27 mouse cellular contexts compared by ENCODE assay signal in the genomic region with DNA sequence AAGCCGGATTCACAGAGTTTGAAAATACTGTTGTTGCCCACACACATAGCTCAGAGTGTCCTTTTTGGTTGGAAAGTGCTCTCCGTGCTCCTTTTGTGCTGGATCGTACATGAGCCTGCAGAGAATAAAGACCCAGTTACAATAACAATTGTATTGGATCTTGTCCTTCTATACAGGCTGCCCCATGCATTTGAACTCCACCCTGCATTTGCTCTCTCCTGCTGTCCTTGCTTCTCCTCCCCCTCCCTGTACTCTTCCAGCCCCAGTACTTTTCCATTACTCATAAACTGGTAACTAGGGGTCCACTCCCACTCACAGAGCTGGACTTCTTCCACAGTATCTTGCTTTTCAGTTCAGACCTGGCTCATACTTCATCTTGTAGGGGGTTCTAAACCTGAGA.
"Had no signal": no experiment of that assay in that cellular context is flagged by ENCODE, and none has a peak within 500 bp of the region (broad histone marks: within the 10 kb centered on the region; RNA-seq: fewer than 3 reads in every experiment).

No protein-coding gene starts in this region.

- H3K9me3 ChIP-seq: heart, embryonic 10.5 days; heart, embryonic 12.5 days; hindbrain, embryonic 10.5 days; hindbrain, embryonic 12.5 days; intestine, embryonic 15.5 days; limb, embryonic 13.5 days; limb, embryonic 15.5 days; liver, embryonic 12.5 days had no signal

- H3K4me3 ChIP-seq: gastrocnemius, adult 2 months; heart, embryonic 10.5 days; heart, embryonic 12.5 days; hindbrain, embryonic 10.5 days; hindbrain, embryonic 12.5 days; intestine, embryonic 15.5 days; limb, embryonic 13.5 days; limb, embryonic 15.5 days; liver, embryonic 12.5 days had no signal

- H3K36me3 ChIP-seq: heart, embryonic 10.5 days; heart, embryonic 12.5 days; hindbrain, embryonic 10.5 days; hindbrain, embryonic 12.5 days; intestine, embryonic 15.5 days; limb, embryonic 13.5 days; limb, embryonic 15.5 days; liver, embryonic 12.5 days had no signal

- H3K9ac ChIP-seq: heart, embryonic 12.5 days; hindbrain, embryonic 12.5 days; hindbrain, embryonic 14.5 days; intestine, embryonic 15.5 days; limb, embryonic 13.5 days; limb, embryonic 15.5 days; liver, embryonic 12.5 days; liver, embryonic 14.5 days had no signal

- H3K4me1 ChIP-seq: heart, embryonic 10.5 days; heart, embryonic 12.5 days; hindbrain, embryonic 10.5 days; hindbrain, embryonic 12.5 days; intestine, embryonic 15.5 days; limb, embryonic 13.5 days; limb, embryonic 15.5 days; liver, embryonic 12.5 days had no signal

- H3K27me3 ChIP-seq: heart, embryonic 12.5 days; hindbrain, embryonic 12.5 days; intestine, embryonic 15.5 days; limb, embryonic 13.5 days; limb, embryonic 15.5 days; liver, embryonic 12.5 days had no signal

- H3K4me2 ChIP-seq: heart, embryonic 12.5 days; hindbrain, embryonic 12.5 days; hindbrain, embryonic 14.5 days; intestine, embryonic 15.5 days; limb, embryonic 13.5 days; limb, embryonic 15.5 days; liver, embryonic 12.5 days had no signal

- H3K27ac ChIP-seq: gastrocnemius, adult 2 months; heart, embryonic 10.5 days; hindbrain, embryonic 10.5 days; hindbrain, embryonic 12.5 days; hindbrain, embryonic 14.5 days; intestine, embryonic 15.5 days; limb, embryonic 13.5 days; limb, embryonic 15.5 days; liver, embryonic 12.5 days; liver, embryonic 14.5 days had no signal

- ATAC-seq: hindbrain, embryonic 16.5 days; inflammation-experienced regulatory T-cells, adult 6 months; intestine, embryonic 15.5 days; intestine, postnatal 0 days; liver, embryonic 12.5 days had no signal

- DNase-seq: gastrocnemius, adult 2 months; gastrocnemius, postnatal 10 days; gastrocnemius, postnatal 25 days; heart, adult 18-20 months; heart, postnatal 10 days; heart, postnatal 4 days; kidney, adult 18-20 months; kidney, adult 8-10 months; kidney, postnatal 10 days; kidney, postnatal 25 days; kidney, postnatal 4 days; layer of hippocampus, adult 9-11 months; layer of hippocampus, postnatal 36 days; left cerebral cortex, postnatal 4 days had no signal
